Mouse (Mus musculus) forebrain, embryonic 14.5 days (tissue): ENCODE data around the gene Dlx3. TPM values are rescaled to one million over a fixed set of nuclear protein-coding genes. Genes with fewer than 3 reads are reported as not detected.
A peak's percentile ranks its signal among the peaks of the same experiment; 100 is the strongest.

Experiments used
- ATAC-seq: fragments of 200-750 bp; cut with Nextera tagmentation; 2 replicates; pipeline ENCODE4 v1.8.0; 2017; ENCODE audit warnings: mild to moderate bottlenecking, moderate library complexity
- DNase-seq: peaks from one replicate; pipeline ENCODE4 v3.0.0-alpha.2; 2015; ENCODE audit warnings: low spot score
- H3K27ac ChIP-seq: fragments of 300-500 bp; sonication (generic); 2 replicates; pipeline ENCODE4 v1.5.1; 2014; ENCODE audit warnings: low read depth, mild to moderate bottlenecking, control low read depth, low read length, moderate library complexity
- H3K27me3 ChIP-seq: fragments of 300-500 bp; sonication (generic); replicated peaks from 2 replicates; pipeline ENCODE4 v1.6.1; 2014; ENCODE audit warnings: low read length, control low read depth, mixed read lengths; ENCODE audit not compliant: control insufficient read depth, insufficient read depth
- H3K36me3 ChIP-seq: fragments of 300-500 bp; sonication (generic); 2 replicates; pipeline ENCODE4 v1.6.1; 2014; ENCODE audit warnings: low read length, control low read depth; ENCODE audit not compliant: control insufficient read depth, insufficient read depth
- H3K4me1 ChIP-seq: fragments of 300-500 bp; sonication (generic); 2 replicates; pipeline ENCODE4 v1.6.1; 2014; ENCODE audit warnings: antibody characterized with exemption, low read length, control low read depth; ENCODE audit not compliant: control insufficient read depth, insufficient read depth
- H3K4me2 ChIP-seq: fragments of 300-500 bp; sonication (generic); 2 replicates; pipeline ENCODE4 v1.6.1; 2014; ENCODE audit warnings: mild to moderate bottlenecking, control low read depth, low read length
- H3K4me3 ChIP-seq: fragments of 300-500 bp; sonication (generic); 2 replicates; pipeline ENCODE4 v1.5.1; 2014; ENCODE audit warnings: low read depth, low read length, control low read depth
- H3K9ac ChIP-seq: fragments of 300-500 bp; sonication (generic); 2 replicates; pipeline ENCODE4 v1.6.1; 2014; ENCODE audit warnings: mild to moderate bottlenecking, low read length, control low read depth, moderate library complexity
- H3K9me3 ChIP-seq: fragments of 300-500 bp; sonication (generic); replicated peaks from 2 replicates; pipeline ENCODE4 v1.6.1; 2016; ENCODE audit warnings: low read length, control low read depth, mixed read lengths; ENCODE audit not compliant: control insufficient read depth
- WGBS: fragments of 180-500 bp; shearing (Covaris S2); extraction: QIAGEN DNeasy Blood & Tissue Kit; methylation state at CpG from one replicate; pipeline ENCODE4 v1.1.7; 2014; 5-methylcytosine and 5-hydroxymethylcytosine counted together
- polyA plus RNA-seq: library from polyadenylated mRNA; unstranded; fragments of >200 nt; fragmentation: Nextera tagmentation; extraction: Ambion mirVana; gene quantifications from 2 replicates; pipeline ENCODE4 v1.2.1, GENCODE M21; 2014

The Dlx3 gene
- polyA plus RNA-seq, 1 experiment from 2014 or later: not detected

DNA sequence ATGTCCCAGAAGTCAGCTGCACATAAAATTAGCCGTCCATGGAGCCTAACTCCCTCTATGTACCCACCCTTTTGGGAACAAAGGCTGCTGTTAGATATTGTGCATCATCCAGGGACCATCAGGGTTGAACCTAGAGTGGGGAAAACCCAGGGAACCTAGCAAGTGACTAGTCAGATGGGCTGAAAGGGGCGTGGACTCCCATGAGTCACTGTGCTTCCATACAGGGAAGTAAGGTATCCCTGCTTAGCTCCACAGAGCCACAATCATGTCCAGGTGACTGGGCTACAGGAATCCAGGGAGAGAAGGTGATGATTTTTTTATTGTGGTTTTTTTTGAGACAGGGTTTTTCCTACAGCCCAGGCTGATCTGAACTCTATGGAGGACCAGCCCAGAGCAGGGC lies 10.9 kb upstream of the Dlx3 start:
- H3K4me2 ChIP-seq: no peak overlapping the region
- ATAC-seq (no peak), DNase-seq (no peak)
- no peak overlapping the region for H3K4me3 ChIP-seq
- no peak overlapping the region for H3K9ac ChIP-seq
- H3K4me1 ChIP-seq: peaks cover 9% of the 10 kb centered on the region
- H3K27me3 ChIP-seq: 0 out of 2 replicates have a peak, but pooled peaks cover 4% of the 10 kb centered on the region
- H3K9me3 ChIP-seq: no peaks in the 10 kb centered on the region
- no peaks in the 10 kb centered on the region for H3K36me3 ChIP-seq
- 83% methylated on average over 2 of the region's 2 CpGs for WGBS
- H3K27ac ChIP-seq: no peak overlapping the region

- no peaks in the 10 kb centered on the region for H3K9me3 ChIP-seq
- ATAC-seq (no peak), DNase-seq (no peak)
- H3K27ac ChIP-seq: no peak overlapping the region
- H3K4me1 ChIP-seq: peaks cover 9% of the 10 kb centered on the region
- no peak overlapping the region for H3K4me2 ChIP-seq
- 0 out of 2 replicates have a peak, but pooled peaks cover 4% of the 10 kb centered on the region for H3K27me3 ChIP-seq
- H3K36me3 ChIP-seq: no peaks in the 10 kb centered on the region
- no peak overlapping the region for H3K9ac ChIP-seq
- WGBS: 84% methylated on average over 7 of the region's 7 CpGs
- H3K4me3 ChIP-seq: no peak overlapping the region
Observed at GRCm38 (mm10) chr11:95110081-95110480, 9.8 kb upstream of the Dlx3 start.

DNA sequence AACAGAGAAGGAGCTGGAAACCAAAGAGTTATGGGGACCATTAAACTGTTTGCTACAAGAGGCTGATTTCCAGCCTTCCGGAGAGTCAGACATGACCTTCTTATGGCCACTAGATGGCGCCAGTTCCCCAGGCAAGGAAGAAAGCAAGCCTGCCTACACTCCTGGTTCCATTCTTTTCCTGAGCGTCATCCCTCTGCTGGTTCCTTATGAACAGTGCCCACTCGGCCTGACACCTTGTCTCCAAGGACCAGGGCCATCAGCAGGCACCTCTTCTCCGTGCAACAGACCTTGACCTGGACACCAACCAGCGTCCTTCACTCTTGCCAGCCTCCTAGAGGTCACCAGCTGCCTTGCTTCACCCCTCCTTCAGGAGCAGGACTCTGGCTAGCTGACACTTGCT lies 2.9 kb upstream of the Dlx3 start:
- ATAC-seq (peak; percentile 69), DNase-seq (peak; percentile 92)
- WGBS: 2% methylated on average over 6 of the region's 6 CpGs
- no peak overlapping the region for H3K4me3 ChIP-seq
- peaks cover 42% of the 10 kb centered on the region for H3K27me3 ChIP-seq
- H3K4me1 ChIP-seq: no peaks in the 10 kb centered on the region; the same call in 1 of the 2 replicates
- H3K9me3 ChIP-seq: no peaks in the 10 kb centered on the region
- no peaks in the 10 kb centered on the region for H3K36me3 ChIP-seq
- no peak overlapping the region for H3K9ac ChIP-seq
- H3K4me2 ChIP-seq: no peak overlapping the region
- H3K27ac ChIP-seq: no peak overlapping the region

DNA sequence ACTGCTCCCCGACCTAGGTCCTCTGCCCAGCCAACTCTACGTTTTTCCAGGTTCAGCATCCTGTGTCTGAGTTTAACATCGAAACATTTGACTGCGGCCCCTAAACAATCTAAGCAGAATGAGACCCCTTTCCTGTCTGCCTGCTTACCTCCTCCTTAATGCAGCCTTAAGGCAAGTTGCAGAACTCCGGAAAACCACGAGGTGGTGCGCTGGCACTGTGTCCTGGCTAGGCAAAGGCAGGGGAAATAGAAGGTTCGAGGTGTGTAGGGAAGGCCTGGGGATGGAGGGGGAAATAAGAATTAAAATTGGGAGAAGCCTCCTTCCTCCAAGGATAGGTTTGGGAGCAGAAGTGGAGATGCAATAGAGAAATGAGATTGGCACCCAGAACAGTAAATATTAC lies 1.4 kb upstream of the Dlx3 start:
- peaks cover 56% of the 10 kb centered on the region for H3K27me3 ChIP-seq
- ATAC-seq: no peak
- 2% methylated on average over 8 of the region's 8 CpGs for WGBS
- DNase-seq: peak; percentile 85
- no peak overlapping the region for H3K9ac ChIP-seq
- no peak overlapping the region for H3K4me2 ChIP-seq
- H3K27ac ChIP-seq: no peak overlapping the region
- H3K4me1 ChIP-seq: no peaks in the 10 kb centered on the region; the same call in 1 of the 2 replicates
- H3K36me3 ChIP-seq: no peaks in the 10 kb centered on the region
- no peak overlapping the region for H3K4me3 ChIP-seq
- no peaks in the 10 kb centered on the region for H3K9me3 ChIP-seq

GRCm38 (mm10) chr11:95120633-95121020 lies 708 bp downstream of the Dlx3 start:
- H3K4me2 ChIP-seq: peak overlapping the region; percentile 62
- ATAC-seq: no peak
- peak overlapping the region; percentile 2; the same call in 1 of the 2 replicates for H3K9ac ChIP-seq
- DNase-seq: no peak
- H3K36me3 ChIP-seq: no peaks in the 10 kb centered on the region
- H3K4me3 ChIP-seq: peak overlapping the region; percentile 30
- H3K27ac ChIP-seq: no peak overlapping the region
- peaks cover 75% of the 10 kb centered on the region for H3K27me3 ChIP-seq
- H3K4me1 ChIP-seq: no peaks in the 10 kb centered on the region; the same call in 1 of the 2 replicates
- whole genome bisulfite sequencing: under 1% methylated on average over 21 of the region's 21 CpGs
- no peaks in the 10 kb centered on the region for H3K9me3 ChIP-seq

- Histone ChIP-seq H3K9me3 (no peaks in the 10 kb centered on the region), H3K4me3 (peak overlapping the region; percentile 30; the same call in 1 of the 2 replicates), H3K36me3 (no peaks in the 10 kb centered on the region), H3K27me3 (peaks cover 78% of the 10 kb centered on the region), H3K9ac (no peak overlapping the region), H3K27ac (no peak overlapping the region), H3K4me1 (no peaks in the 10 kb centered on the region; the same call in none of the 2 replicates), H3K4me2 (peak overlapping the region; percentile 34; the same call in 1 of the 2 replicates)
- under 1% methylated on average over 61 of the region's 63 CpGs for WGBS
- ATAC-seq (no peak), DNase-seq (no peak)
Observed at GRCm38 (mm10) chr11:95121161-95122099, 1.5 kb downstream of the Dlx3 start.

- WGBS: 17% methylated on average over 6 of the region's 6 CpGs
- Histone ChIP-seq H3K27ac (no peak overlapping the region), H3K4me3 (no peak overlapping the region), H3K27me3 (peaks cover 78% of the 10 kb centered on the region), H3K4me2 (no peak overlapping the region), H3K9ac (no peak overlapping the region), H3K9me3 (no peaks in the 10 kb centered on the region), H3K4me1 (peaks cover 3% of the 10 kb centered on the region), H3K36me3 (no peaks in the 10 kb centered on the region)
- no peak for DNase-seq
- no peak for ATAC-seq
Observed at GRCm38 (mm10) chr11:95122100-95122489, 2.2 kb downstream of the Dlx3 start.

DNA sequence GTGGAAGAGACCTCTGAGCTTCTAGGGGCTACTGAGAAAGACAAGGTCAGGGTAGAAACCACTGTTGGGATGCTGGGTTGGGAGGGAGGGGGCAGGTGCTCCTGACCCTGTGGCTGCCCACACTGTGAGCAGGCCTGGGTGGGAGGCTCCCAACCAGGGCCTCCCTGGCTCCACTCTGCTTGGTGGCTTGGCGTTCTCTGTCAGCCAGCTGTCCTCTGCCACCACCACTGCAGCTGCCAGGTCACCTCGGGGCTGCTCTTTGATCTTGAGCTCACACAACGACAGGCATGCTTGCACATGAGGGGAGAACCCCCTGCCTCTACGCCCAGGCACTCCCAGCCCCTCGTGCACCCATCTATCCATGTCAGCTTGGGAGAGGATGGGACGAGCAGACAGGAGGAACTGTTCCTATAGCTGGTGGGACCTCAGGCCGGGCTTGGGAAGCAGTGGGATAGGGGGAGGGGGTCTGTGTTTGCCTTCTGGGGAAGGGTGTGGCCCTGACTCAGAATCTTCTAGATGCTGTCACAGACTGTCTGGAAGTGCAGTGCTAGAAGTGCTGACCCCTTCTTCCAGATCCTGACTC lies 5.5 kb downstream of the Dlx3 start:
- no peak for ATAC-seq
- Histone ChIP-seq H3K9ac (no peak overlapping the region), H3K27ac (no peak overlapping the region), H3K27me3 (peaks cover 54% of the 10 kb centered on the region), H3K9me3 (no peaks in the 10 kb centered on the region), H3K4me3 (no peak overlapping the region), H3K4me1 (peaks cover 3% of the 10 kb centered on the region), H3K4me2 (no peak overlapping the region), H3K36me3 (no peaks in the 10 kb centered on the region)
- DNase-seq: no peak
- WGBS: 27% methylated on average over 7 of the region's 7 CpGs
